Mouse (Mus musculus) forebrain, embryonic 14.5 days (tissue): ENCODE data around the gene Sf3b3. TPM values are rescaled to one million over a fixed set of nuclear protein-coding genes. Genes with fewer than 3 reads are reported as not detected.

ENCODE experiments used
- ATAC-seq: fragments of 200-750 bp; cut with Nextera tagmentation; 2 replicates; pipeline ENCODE4 v1.8.0; 2017; ENCODE audit warnings: mild to moderate bottlenecking, moderate library complexity
- DNase-seq: peaks from one replicate; pipeline ENCODE4 v3.0.0-alpha.2; 2015; ENCODE audit warnings: low spot score
- H3K27ac ChIP-seq: fragments of 300-500 bp; sonication (generic); 2 replicates; pipeline ENCODE4 v1.5.1; 2014; ENCODE audit warnings: low read depth, mild to moderate bottlenecking, control low read depth, low read length, moderate library complexity
- H3K27me3 ChIP-seq: fragments of 300-500 bp; sonication (generic); replicated peaks from 2 replicates; pipeline ENCODE4 v1.6.1; 2014; ENCODE audit warnings: low read length, control low read depth, mixed read lengths; ENCODE audit not compliant: control insufficient read depth, insufficient read depth
- H3K36me3 ChIP-seq: fragments of 300-500 bp; sonication (generic); 2 replicates; pipeline ENCODE4 v1.6.1; 2014; ENCODE audit warnings: low read length, control low read depth; ENCODE audit not compliant: control insufficient read depth, insufficient read depth
- H3K4me1 ChIP-seq: fragments of 300-500 bp; sonication (generic); 2 replicates; pipeline ENCODE4 v1.6.1; 2014; ENCODE audit warnings: antibody characterized with exemption, low read length, control low read depth; ENCODE audit not compliant: control insufficient read depth, insufficient read depth
- H3K4me2 ChIP-seq: fragments of 300-500 bp; sonication (generic); 2 replicates; pipeline ENCODE4 v1.6.1; 2014; ENCODE audit warnings: mild to moderate bottlenecking, control low read depth, low read length
- H3K4me3 ChIP-seq: fragments of 300-500 bp; sonication (generic); 2 replicates; pipeline ENCODE4 v1.5.1; 2014; ENCODE audit warnings: low read depth, low read length, control low read depth
- H3K9ac ChIP-seq: fragments of 300-500 bp; sonication (generic); 2 replicates; pipeline ENCODE4 v1.6.1; 2014; ENCODE audit warnings: mild to moderate bottlenecking, low read length, control low read depth, moderate library complexity
- H3K9me3 ChIP-seq: fragments of 300-500 bp; sonication (generic); replicated peaks from 2 replicates; pipeline ENCODE4 v1.6.1; 2016; ENCODE audit warnings: low read length, control low read depth, mixed read lengths; ENCODE audit not compliant: control insufficient read depth
- WGBS: fragments of 180-500 bp; shearing (Covaris S2); extraction: QIAGEN DNeasy Blood & Tissue Kit; methylation state at CpG from one replicate; pipeline ENCODE4 v1.1.7; 2014; 5-methylcytosine and 5-hydroxymethylcytosine counted together
- polyA plus RNA-seq: library from polyadenylated mRNA; unstranded; fragments of >200 nt; fragmentation: Nextera tagmentation; extraction: Ambion mirVana; gene quantifications from 2 replicates; pipeline ENCODE4 v1.2.1, GENCODE M21; 2014

Gene Sf3b3
- polyA plus RNA-seq, 1 experiment from 2014 or later = 98.5 TPM

DNA sequence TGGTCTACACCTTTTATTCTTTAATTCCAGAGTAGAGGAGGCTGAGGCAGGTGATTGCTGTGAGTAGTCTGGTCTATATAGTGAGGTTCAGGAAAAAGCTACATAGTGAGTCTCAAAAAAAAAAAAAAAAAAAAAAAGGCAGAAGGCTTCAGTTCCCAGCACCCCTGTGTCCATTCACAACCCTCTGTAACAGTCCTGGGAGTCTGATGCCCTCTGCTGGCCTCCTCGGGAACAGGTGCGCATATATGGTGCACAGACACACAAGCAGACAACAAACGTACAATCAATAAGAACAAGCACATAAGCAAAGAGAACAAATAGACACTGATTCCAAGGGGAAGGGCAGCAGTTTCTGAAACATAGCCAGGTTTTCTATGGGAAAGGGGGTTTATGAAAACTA, 70.3 kb downstream of the Sf3b3 start:
- ATAC-seq = no peak
- WGBS = 100% methylated on average over 3 of the region's 3 CpGs
- H3K27me3 ChIP-seq = no peaks in the 10 kb centered on the region

DNA sequence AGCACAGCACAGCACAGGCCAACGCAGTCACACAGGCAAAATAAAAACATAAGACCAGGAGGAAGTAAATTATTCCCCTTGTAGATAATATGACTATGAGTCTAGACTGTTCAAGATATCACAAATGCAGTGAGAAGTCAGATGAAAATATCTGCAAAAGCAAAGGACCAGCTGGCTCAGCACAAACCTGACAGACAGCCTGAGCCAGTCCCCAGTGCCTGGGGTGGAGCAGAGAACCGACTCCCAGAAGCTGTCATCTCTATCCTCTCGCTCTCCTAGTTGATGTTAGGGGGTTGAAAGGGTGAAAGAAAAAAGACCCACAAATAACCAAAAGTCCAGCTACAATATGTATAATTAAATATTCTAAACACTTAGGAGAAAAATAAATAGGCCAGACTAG, 70.9 kb downstream of the Sf3b3 start:
- Histone ChIP-seq H3K27me3 (no peaks in the 10 kb centered on the region), H3K36me3 (no peaks in the 10 kb centered on the region), H3K9ac (no peak overlapping the region), H3K27ac (no peak overlapping the region), H3K4me2 (no peak overlapping the region), H3K4me1 (no peaks in the 10 kb centered on the region), H3K4me3 (no peak overlapping the region), H3K9me3 (no peaks in the 10 kb centered on the region)
- no peak for ATAC-seq
- no peak for DNase-seq
- 92% methylated on average over 3 of the region's 3 CpGs for WGBS

More for the DNA sequence above, 70.3 kb downstream of the Sf3b3 start:
- H3K36me3 ChIP-seq = no peaks in the 10 kb centered on the region
- H3K4me2 ChIP-seq = no peak overlapping the region
- H3K9me3 ChIP-seq = no peaks in the 10 kb centered on the region
- H3K4me3 ChIP-seq = no peak overlapping the region
- no peaks in the 10 kb centered on the region for H3K4me1 ChIP-seq
- H3K27ac ChIP-seq = no peak overlapping the region
- H3K9ac ChIP-seq = no peak overlapping the region
- DNase-seq = no peak

DNA sequence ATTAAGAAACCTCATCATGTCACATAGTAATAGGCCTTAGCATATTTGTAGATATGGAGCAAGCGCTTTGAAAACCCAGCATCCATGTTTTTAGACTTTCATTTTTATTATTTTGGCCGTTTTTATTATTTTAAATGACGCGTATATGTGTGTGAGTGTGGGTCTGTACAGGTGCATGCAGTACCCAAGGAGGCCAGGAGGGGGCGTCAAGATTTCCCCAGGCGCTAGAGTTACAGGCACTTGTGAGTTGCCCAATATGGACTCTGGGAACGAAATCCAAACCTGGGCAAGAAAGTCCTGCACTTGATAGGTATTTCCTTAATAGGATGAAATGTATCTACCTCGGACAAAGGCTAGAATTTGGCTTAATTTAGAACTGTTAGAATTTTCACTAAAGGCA, 71.3 kb downstream of the Sf3b3 start:
- WGBS = 75% methylated on average over 8 of the region's 8 CpGs
- no peaks in the 10 kb centered on the region for H3K36me3 ChIP-seq
- no peaks in the 10 kb centered on the region for H3K27me3 ChIP-seq
- no peak for DNase-seq
- ATAC-seq = no peak
- no peaks in the 10 kb centered on the region for H3K9me3 ChIP-seq
- H3K4me3 ChIP-seq = no peak overlapping the region
- no peak overlapping the region for H3K27ac ChIP-seq
- no peak overlapping the region for H3K9ac ChIP-seq
- no peaks in the 10 kb centered on the region for H3K4me1 ChIP-seq
- H3K4me2 ChIP-seq = no peak overlapping the region

DNA sequence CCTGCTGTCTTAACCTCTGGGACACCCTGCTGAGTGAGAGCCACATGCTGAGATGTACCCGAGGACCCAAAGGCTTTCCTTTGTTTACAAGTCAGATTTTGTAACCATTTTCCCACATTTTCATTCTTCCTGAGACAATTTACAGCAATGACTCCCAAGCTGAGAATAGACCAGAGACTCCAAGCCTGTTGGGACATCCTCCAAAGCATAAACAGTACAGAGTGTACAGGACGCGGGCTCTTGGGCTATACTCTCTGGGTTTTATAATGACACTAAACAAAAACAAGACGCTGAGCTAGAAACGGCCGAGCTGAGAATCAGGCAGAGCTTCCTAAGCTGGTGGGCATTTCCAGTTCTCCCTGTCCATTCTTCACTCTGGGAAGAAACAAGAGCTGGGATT, 71.9 kb downstream of the Sf3b3 start:
- no peak overlapping the region for H3K4me2 ChIP-seq
- H3K27me3 ChIP-seq = no peaks in the 10 kb centered on the region
- 87% methylated on average over 6 of the region's 6 CpGs for WGBS
- no peak overlapping the region for H3K27ac ChIP-seq
- H3K9ac ChIP-seq = no peak overlapping the region
- DNase-seq = no peak
- no peaks in the 10 kb centered on the region for H3K9me3 ChIP-seq
- H3K4me1 ChIP-seq = no peaks in the 10 kb centered on the region
- no peak overlapping the region for H3K4me3 ChIP-seq
- H3K36me3 ChIP-seq = no peaks in the 10 kb centered on the region
- no peak for ATAC-seq

DNA sequence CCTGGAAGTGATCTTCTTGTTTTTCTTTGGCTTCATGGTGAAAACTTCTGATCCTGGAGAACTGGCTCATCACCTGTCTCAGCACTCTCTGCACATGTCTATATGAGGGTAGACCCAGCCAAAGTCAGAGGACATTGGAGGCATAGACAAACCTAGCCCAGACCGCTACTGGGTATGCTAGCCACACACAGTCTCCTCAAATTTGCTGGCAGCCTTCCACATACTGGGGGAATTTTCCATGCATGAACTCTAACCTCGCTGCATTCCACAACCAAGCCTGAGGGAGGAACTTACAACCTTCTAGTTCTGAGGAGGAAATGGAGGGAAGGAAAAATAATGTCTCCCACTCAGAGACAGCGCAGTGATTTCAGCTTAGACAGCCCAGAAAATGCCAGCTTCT, 72.5 kb downstream of the Sf3b3 start:
- DNase-seq = no peak
- H3K36me3 ChIP-seq = no peaks in the 10 kb centered on the region
- no peaks in the 10 kb centered on the region for H3K27me3 ChIP-seq
- no peak overlapping the region for H3K27ac ChIP-seq
- WGBS = 90% methylated on average over 3 of the region's 3 CpGs
- H3K4me1 ChIP-seq = no peaks in the 10 kb centered on the region
- no peak overlapping the region for H3K4me2 ChIP-seq
- H3K9ac ChIP-seq = no peak overlapping the region
- no peak overlapping the region for H3K4me3 ChIP-seq
- no peaks in the 10 kb centered on the region for H3K9me3 ChIP-seq
- ATAC-seq = no peak

DNA sequence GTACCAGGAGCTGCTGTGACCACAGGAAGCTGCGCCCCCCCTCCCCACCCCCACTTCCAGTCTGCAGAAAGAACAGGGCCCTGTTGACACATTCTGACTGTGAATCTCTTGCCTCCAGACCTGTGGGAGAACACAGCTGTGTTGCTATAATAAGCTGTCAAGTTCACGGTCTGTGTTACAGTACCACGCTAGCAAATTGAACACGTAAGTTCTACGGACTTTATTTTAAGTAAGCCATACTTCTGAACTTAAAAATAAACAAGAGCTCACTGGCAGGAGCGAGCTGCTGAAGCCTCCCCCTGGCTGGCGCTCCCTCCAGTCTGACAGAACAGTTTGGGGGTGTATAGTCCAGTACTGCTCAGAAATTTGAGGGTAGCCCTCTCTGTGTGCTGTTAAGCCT, 74.1 kb downstream of the Sf3b3 start:
- 82% methylated on average over 7 of the region's 7 CpGs for WGBS
- no peak for DNase-seq
- H3K9me3 ChIP-seq = no peaks in the 10 kb centered on the region

DNA sequence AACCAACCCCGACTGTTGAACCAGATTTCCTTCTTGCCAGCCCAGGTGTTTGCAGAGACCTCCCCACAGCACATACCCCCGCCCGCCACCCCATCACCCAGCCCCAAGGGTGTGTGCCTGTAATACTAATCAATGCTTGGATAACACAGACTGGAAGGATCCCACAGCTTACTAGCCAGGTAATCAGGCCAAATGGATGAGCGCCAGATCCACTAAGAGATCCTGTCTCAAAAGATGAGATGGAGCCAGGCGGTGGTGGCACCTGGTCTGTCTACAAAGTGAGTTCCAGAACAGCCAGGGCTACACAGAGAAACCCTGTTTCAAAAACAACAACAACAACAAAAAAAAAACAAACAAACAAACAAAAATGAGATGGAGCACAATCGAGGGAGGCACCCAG, 79.3 kb downstream of the Sf3b3 start:
- WGBS = 81% methylated on average over 6 of the region's 6 CpGs
- Histone ChIP-seq H3K4me2 (no peak overlapping the region), H3K9me3 (no peaks in the 10 kb centered on the region), H3K27ac (no peak overlapping the region), H3K4me3 (no peak overlapping the region), H3K4me1 (no peaks in the 10 kb centered on the region), H3K9ac (no peak overlapping the region), H3K36me3 (no peaks in the 10 kb centered on the region), H3K27me3 (no peaks in the 10 kb centered on the region)
- no peak for ATAC-seq
- DNase-seq = no peak

More for the DNA sequence above, 74.1 kb downstream of the Sf3b3 start:
- H3K36me3 ChIP-seq = no peaks in the 10 kb centered on the region
- no peaks in the 10 kb centered on the region for H3K4me1 ChIP-seq
- no peak overlapping the region for H3K9ac ChIP-seq
- no peak overlapping the region for H3K27ac ChIP-seq
- H3K27me3 ChIP-seq = no peaks in the 10 kb centered on the region
- no peak overlapping the region for H3K4me3 ChIP-seq
- no peak for ATAC-seq
- H3K4me2 ChIP-seq = no peak overlapping the region

DNA sequence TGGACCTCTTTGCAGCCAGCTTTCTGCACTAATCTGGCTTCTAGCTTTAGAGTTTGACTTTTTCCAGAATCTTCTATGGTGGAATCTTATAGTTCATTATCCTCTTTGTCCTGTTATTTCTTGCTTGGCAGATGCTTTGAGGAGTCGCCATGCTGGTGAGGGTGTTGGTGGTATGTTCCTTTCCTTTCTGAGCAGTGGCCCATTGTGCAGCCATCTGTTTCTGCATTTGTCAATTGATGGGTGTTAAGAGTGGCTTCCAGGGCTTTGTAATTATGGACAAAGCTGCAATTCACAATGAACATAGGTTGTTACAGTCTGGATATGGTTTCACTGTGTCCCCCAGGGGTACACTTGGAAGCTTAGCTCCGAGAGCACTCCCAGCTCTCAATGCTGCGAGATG, 81.9 kb downstream of the Sf3b3 start:
- Histone ChIP-seq H3K9ac (no peak overlapping the region), H3K4me2 (no peak overlapping the region)
- 54% methylated on average over 3 of the region's 3 CpGs for WGBS

DNA sequence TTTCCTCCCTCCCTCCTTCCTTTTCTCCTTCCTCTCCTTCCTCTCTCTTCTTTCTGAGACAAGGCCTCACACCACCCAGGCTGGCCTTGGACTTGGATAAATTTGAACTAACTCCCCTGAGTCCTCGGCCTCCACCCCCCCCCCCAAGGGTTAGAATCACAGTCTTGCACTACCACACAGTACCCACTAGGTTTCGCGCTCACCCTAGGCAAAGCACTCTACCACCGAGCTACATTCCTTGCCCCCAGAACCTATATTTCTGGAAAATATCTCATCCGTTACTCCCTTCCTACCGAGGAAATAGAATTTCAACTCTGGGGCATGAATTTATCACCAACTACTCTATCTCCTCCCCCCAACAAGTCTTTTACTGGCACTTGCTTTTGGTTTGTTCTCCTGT, 84.6 kb downstream of the Sf3b3 start:
- Histone ChIP-seq H3K27me3 (no peaks in the 10 kb centered on the region), H3K9me3 (no peaks in the 10 kb centered on the region), H3K9ac (no peak overlapping the region), H3K36me3 (no peaks in the 10 kb centered on the region), H3K27ac (no peak overlapping the region), H3K4me2 (no peak overlapping the region), H3K4me1 (no peaks in the 10 kb centered on the region), H3K4me3 (no peak overlapping the region)
- DNase-seq (no peak), ATAC-seq (no peak)
- 64% methylated on average over 6 of the region's 6 CpGs for WGBS

More for the DNA sequence above, 81.9 kb downstream of the Sf3b3 start:
- no peaks in the 10 kb centered on the region for H3K27me3 ChIP-seq
- ATAC-seq (no peak), DNase-seq (peak; percentile 28)
- no peaks in the 10 kb centered on the region for H3K9me3 ChIP-seq
- H3K27ac ChIP-seq = no peak overlapping the region
- H3K4me3 ChIP-seq = no peak overlapping the region
- H3K4me1 ChIP-seq = no peaks in the 10 kb centered on the region
- H3K36me3 ChIP-seq = no peaks in the 10 kb centered on the region
